Comparison of ENCODE assay signal across 28 mouse cellular contexts in the genomic region with DNA sequence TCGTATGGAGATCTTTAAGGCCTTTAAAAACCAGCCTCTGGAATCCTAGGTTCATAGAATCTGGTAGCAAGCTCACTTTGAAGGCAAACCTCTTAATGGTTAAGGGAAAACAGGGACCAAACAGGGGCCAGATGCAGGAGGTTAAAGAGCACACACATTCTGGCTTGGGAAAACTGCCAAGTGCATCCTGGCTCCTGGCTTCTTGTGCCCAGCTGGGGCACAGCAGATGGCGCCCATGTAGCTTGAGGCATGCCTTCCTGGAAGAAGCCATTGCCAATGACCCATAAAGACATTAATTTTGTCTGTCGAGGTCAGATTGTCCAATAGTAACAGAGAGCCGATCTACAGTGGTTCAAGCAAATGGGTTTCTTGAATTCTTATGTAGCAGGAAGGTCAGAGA. TPM values are rescaled to one million over a fixed set of nuclear protein-coding genes. Genes with fewer than 3 reads are reported as not detected.
A peak's percentile ranks its signal among the peaks of the same experiment; 100 is the strongest.
DNase-seq lines count a peak whose midpoint lies in the region; ATAC-seq lines count a peak whose summit lies in the region.
"Had no signal": no experiment of that assay in that cellular context is flagged by ENCODE, and none has a peak within 500 bp of the region (broad histone marks: within the 10 kb centered on the region; RNA-seq: fewer than 3 reads in every experiment).

No protein-coding gene starts in this region.

- 59% methylated on average over 4 of the region's 4 CpGs for WGBS in kidney, embryonic 16.5 days

- no peak for ATAC-seq in kidney, embryonic 16.5 days (ENCODE audit: low FRiP score, low TSS enrichment)
- ATAC-seq: midbrain, embryonic 15.5 days had no signal

- H3K27ac ChIP-seq in kidney, embryonic 16.5 days (ENCODE audit: low read length), result no peak overlapping the region
- H3K27ac ChIP-seq: embryonic facial prominence, embryonic 10.5 days; embryonic facial prominence, embryonic 15.5 days; forebrain, embryonic 12.5 days; hindbrain, embryonic 12.5 days; limb, embryonic 12.5 days; liver, embryonic 15.5 days; midbrain, embryonic 15.5 days had no signal

- no peak overlapping the region for H3K4me3 ChIP-seq in kidney, embryonic 16.5 days (ENCODE audit: low read length)
- H3K4me3 ChIP-seq: embryonic facial prominence, embryonic 10.5 days; embryonic facial prominence, embryonic 15.5 days; forebrain, embryonic 12.5 days; hindbrain, embryonic 12.5 days; limb, embryonic 12.5 days; liver, embryonic 15.5 days; midbrain, embryonic 15.5 days had no signal

- no peaks in the 10 kb centered on the region for H3K9me3 ChIP-seq in kidney, embryonic 16.5 days (ENCODE audit: low read length)
- H3K9me3 ChIP-seq: embryonic facial prominence, embryonic 10.5 days; embryonic facial prominence, embryonic 15.5 days; forebrain, embryonic 12.5 days; G1E; hindbrain, embryonic 12.5 days; limb, embryonic 12.5 days; liver, embryonic 15.5 days; midbrain, embryonic 15.5 days had no signal

- H3K36me3 ChIP-seq in kidney, embryonic 16.5 days (ENCODE audit: insufficient read depth, low read length), result no peaks in the 10 kb centered on the region
- H3K36me3 ChIP-seq: embryonic facial prominence, embryonic 10.5 days; embryonic facial prominence, embryonic 15.5 days; forebrain, embryonic 12.5 days; G1E; hindbrain, embryonic 12.5 days; limb, embryonic 12.5 days; liver, embryonic 15.5 days; midbrain, embryonic 15.5 days had no signal

- no peak overlapping the region for H3K9ac ChIP-seq in kidney, embryonic 16.5 days (replicated peaks; ENCODE audit: low read length)
- H3K9ac ChIP-seq: embryonic facial prominence, embryonic 15.5 days; forebrain, embryonic 12.5 days; hindbrain, embryonic 12.5 days; limb, embryonic 12.5 days; liver, embryonic 15.5 days; lung, embryonic 14.5 days; midbrain, embryonic 15.5 days had no signal

- peak; percentile 27 to 32 for DNase-seq in cerebellum, postnatal 14 days
- no peak for DNase-seq in cerebellum, adult 9-10 months
- DNase-seq in kidney, adult 11 months, result peak; percentile 61
- peak; percentile 56 for DNase-seq in retina, postnatal 1 day
- DNase-seq in retina, embryonic 14.5 days (ENCODE audit: low spot score), result no peak
- peak; percentile 69 to 78 for DNase-seq in kidney, postnatal 36 days
- DNase-seq in spleen, adult 18-20 months, result no peak
- DNase-seq: adrenal gland, postnatal 10 days; cerebellum, adult 11 months; gastrocnemius, postnatal 14 days; heart, postnatal 14 days; layer of hippocampus, postnatal 36 days; lung, embryonic 14.5 days; lung, postnatal 14 days; right cerebral cortex, postnatal 14 days; thymus, postnatal 14 days had no signal

- H3K27me3 ChIP-seq in kidney, embryonic 16.5 days (ENCODE audit: insufficient read depth, low read length), result no peaks in the 10 kb centered on the region
- H3K27me3 ChIP-seq: embryonic facial prominence, embryonic 15.5 days; forebrain, embryonic 12.5 days; hindbrain, embryonic 12.5 days; limb, embryonic 12.5 days; liver, embryonic 15.5 days; midbrain, embryonic 15.5 days had no signal

- H3K4me1 ChIP-seq in kidney, embryonic 16.5 days (ENCODE audit: insufficient read depth, low read length), result no peaks in the 10 kb centered on the region; the same call in 1 of the 2 replicates
- H3K4me1 ChIP-seq: embryonic facial prominence, embryonic 15.5 days; forebrain, embryonic 12.5 days; hindbrain, embryonic 12.5 days; limb, embryonic 12.5 days; liver, embryonic 15.5 days; midbrain, embryonic 15.5 days had no signal

- H3K4me2 ChIP-seq in kidney, embryonic 16.5 days (replicated peaks; ENCODE audit: low read depth, low read length), result no peak overlapping the region
- H3K4me2 ChIP-seq: embryonic facial prominence, embryonic 15.5 days; forebrain, embryonic 12.5 days; hindbrain, embryonic 12.5 days; limb, embryonic 12.5 days; liver, embryonic 15.5 days; lung, embryonic 14.5 days; midbrain, embryonic 15.5 days had no signal

RNA-seq across cellular contexts. Expression of gene Slc6a12, which starts 21.1 kb away (rescaled TPM):
- polyA plus RNA-seq in kidney, embryonic 16.5 days (2015; fragmentation: Nextera tagmentation; extraction: Ambion mirVana), result 0.78 and 0.99 TPM in 2 replicates
- polyA plus RNA-seq: embryonic facial prominence, embryonic 15.5 days; G1E; heart, embryonic 14.5 days; intestine, embryonic 14.5 days; limb, embryonic 12.5 days; lung, embryonic 14.5 days; neural tube, embryonic 11.5 days had no signal

Comparison
In these comparisons a context has a peak if more than half of its experiments do, and no peak if none do; other contexts are left out.
1. DNase-seq: peak in cerebellum, postnatal 14 days (2 of 2), kidney, adult 11 months (single experiment), retina, postnatal 1 day (single experiment) and kidney, postnatal 36 days (2 of 2); none in cerebellum, adult 9-10 months (single experiment), retina, embryonic 14.5 days (single experiment) and spleen, adult 18-20 months (0 of 2).